Mouse (Mus musculus) E14TG2a.4 (cell line): ENCODE results near the gene Col6a6.

ENCODE experiments used
- CTCF ChIP-seq: conservative IDR thresholded peaks from 2 replicates; pipeline ENCODE4 v1.5.1; 2014; ENCODE audit warnings: low read length
- POU5F1 ChIP-seq: IDR thresholded peaks from 2 replicates; pipeline ENCODE4 v1.6.1; 2014; ENCODE audit warnings: low read length, borderline replicate concordance

DNA sequence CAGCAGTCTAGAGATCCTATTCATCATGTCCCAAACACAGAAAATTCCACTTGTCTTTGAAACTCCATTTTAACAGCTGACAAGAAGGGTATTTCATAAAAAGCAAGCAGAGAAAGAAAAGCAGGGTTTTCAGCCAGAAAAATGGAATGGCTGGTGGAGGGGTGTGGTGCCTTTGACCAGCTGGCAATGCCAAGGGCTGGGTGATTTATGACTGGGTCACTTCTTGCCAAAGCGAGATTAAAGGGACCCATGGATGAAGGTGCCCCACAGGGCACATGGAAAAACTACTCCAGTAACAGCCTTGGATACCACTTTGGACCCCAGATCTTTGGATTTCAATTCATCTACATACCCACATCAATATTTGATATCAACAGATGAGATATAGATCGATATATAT lies 93.3 kb downstream of the Col6a6 start:
- no peak for TF ChIP-seq CTCF
- TF ChIP-seq POU5F1: no peak
